Mouse (Mus musculus) urinary bladder, postnatal 14 days (tissue): ENCODE measurements around the gene Trim66.

Experiments used
- DNase-seq: peaks from one replicate; pipeline ENCODE4 v3.0.0; 2021; ENCODE audit warnings: low spot score

Gene Trim66

DNA sequence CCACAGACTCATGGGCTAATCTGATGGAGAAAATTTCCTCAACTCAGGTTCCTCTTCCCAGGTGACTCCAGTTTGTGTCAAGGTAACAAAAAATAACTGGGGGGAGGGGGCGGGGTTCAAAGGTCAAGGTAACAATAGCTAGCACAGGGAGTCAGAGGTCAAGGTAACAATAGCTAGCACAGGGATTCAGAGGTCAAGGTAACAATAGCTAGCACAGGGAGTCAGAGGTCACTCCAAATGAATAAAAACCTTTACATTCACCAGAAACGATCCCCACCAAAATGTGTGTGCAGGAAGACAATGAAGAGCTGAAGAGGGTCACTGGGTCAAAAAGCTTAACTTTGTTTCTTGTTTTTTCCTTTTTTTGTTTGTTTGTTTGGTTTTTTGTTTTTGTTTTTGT is 59.9 kb downstream of the Trim66 start:
- no peak for DNase-seq

DNA sequence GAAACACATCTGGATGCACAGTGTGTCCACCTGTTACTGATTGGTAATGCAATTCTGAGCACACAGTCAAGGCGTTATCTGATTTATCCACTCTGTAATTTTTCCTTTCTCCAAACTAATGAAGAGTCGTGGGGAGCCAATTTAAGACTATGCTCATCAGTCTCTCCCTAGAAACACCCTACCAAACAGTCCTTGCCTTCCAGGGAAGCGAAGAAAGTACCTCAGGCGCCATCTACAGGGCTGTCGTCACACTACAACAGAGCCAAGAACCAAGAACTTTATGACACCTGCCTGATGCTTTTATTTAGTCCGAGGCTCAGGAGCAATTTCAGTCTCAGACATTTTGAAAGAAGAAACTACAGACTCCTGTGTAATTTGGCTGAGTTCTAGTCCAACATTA is 62.9 kb downstream of the Trim66 start:
- DNase-seq: peak; percentile 57

DNA sequence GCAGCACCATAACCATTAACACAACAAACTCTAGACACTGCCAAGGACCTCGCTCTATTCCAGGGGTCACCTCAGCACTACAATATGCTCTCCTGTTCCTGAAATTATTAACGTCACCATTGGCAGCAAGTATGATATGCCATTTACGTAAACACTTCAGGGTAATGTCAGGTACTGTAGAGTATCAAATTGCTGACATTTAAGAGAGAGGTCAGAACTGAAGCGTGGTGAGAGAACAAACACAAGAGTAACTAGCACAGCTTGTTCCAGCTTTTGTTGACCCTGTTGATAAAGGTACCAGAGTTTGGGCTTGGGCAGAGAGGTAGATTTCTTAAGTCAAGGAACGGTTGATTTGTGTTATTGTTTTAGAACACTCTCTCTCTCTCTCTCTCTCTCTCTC is 65.2 kb downstream of the Trim66 start:
- no peak for DNase-seq

DNA sequence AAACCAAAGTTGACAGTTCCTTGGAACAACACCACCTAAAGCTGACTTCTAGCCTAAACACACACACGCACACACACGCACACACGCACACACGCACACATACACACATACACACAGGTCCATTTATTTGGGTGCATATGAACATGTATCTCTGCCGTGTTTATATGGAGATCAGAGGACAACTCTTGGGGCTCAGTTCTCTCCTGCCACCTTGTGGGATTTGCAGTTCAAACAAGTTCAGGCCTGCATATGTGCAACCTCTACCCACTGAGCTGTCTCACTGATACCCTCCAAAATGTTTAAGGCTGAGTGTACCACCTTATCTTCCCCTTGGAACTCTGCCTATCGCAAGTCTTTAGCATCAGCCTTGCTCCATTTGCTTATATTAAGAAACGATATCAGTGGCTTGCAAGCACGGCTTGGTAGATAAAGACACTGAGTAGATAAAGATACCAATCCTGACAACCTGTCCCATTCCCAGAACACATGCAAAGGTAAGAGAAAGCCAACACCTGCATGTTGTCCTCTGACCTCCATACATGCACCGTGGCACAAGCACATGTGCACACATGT is 67.2 kb downstream of the Trim66 start:
- no peak for DNase-seq

DNA sequence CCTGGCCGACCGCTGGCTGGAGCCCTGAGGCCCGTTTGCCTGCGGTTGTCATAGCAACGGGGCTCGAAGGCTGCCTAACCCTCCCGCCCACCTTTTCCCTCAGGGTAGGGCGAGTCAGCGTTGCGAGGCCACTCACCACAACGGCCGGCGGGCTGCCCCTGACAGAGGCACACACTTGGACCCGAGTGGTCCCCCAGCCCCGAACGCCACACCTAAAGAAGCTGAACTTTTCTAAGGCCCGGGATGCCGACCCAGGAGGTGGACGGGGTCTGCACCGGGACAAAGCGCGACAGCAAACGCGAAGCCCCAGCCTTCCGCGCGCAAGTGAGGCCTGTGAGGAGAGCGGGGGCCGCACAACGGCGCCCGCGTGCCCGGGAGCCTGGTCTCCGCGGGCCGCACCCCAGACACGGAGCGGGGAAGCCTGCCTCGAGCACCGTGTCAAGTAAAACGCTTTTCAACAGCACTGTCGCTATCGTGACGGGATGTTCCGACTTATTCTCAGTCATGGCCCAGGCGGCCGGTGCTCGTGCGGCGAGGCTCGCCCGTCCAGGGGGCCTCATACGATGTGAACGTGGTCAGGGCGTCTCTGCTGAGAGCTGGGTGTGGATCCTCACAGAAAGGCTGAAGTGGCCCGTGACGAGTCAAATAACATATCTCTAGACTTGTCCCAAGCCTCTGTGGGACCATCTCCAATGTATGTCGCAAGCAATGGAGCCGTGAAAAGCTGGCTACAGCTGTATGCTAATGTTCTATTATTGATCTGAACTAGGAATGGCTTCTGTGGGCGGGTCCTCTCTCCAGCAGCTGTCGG is 68.9 kb downstream of the Trim66 start, which contains the start of gene Stk33:
Gene Stk33, minus strand, starts transcription at position 301 of the 811 bp plus-strand sequence.
- DNase-seq: peak; percentile 31

DNA sequence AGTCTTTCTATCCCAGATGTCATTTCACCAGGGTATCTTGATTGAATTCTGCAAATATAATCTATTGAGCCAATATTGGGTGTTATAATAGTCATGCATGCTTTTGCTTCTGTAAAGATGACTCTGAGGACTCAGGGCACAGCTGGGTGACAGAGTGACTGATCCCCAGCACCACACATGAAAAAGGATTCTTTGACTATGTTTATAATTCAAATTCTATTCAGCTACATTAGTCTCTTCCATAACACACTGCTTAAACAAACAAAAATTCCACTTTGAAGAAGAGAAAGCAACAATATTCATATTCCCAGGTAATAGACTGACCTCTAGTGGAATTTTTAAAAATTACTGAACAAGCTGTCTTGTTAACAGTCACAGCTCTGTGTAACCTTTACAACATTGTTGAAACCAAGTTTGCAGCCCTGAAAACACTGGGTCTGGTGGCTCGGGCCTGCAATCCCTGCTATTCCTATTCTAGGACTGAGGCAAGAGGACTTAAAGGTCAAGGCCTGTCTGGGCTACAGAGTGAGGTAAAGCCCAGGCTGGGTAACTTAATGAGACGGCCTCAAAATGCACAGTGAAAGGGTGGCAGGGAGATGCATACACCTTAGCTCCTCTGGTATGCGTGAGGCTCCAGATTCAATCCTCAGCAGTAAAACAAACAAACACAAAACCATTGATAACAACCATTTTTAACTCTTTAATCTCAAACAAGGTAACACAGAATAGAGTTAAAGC is 83.3 kb downstream of the Trim66 start:
- no peak for DNase-seq

DNA sequence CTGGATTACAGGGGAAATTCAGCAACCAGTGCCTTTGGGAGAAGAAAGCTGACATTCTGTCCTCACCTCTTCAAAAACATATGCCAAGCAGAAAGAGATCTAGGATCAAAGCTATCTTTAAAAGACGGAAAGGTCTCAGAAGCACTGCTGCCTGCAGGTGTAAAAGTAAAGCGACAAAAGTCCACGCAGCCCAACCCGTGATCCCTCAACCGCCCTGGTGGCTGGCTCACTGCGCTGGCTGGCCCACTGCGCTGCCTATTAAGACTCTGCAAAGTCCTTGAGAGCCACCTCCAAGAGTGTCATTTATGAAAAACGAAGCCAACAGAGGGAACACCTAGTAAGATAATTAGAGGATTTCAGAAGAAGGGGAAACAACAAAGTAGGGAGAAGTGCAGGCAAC is 85.1 kb downstream of the Trim66 start:
- DNase-seq: no peak

DNA sequence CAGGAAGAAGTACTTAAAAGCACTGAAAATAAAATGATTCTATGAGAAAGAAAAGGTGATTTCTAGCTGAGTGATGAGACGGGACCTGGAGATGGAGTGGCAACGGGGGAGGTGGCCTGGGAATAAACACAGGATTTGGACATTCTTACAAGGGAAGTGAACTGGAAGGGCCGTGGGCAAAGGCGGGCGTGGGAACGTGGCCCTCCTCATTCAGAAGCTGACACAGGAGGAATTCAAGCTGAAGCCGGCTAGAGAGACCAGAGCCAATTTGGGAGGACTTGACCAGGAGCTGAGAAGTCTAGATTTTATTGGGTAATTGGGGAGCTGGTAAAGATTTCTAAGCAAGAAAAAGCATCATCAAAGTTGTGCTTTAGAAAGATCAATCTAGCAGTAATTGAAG is 102.4 kb downstream of the Trim66 start:
- no peak for DNase-seq

DNA sequence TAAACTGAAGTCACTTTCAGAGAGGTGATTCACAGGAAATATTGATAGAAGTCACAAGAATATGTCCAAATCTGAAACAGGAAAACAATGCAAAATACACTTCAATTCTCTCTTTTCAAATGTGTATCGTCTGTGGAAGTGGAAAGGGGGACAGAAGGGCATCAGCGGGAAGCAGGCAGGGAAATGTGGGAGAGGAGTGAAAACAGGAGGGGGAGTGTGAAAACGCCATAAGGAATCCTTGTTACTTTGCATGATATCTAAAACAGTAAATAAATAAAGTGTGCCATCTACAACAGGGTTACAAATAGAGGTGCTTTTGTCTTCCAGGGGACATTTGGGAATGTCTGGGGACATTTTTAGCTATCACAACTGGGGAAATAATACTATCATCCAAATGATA is 108.6 kb downstream of the Trim66 start:
- DNase-seq: no peak
